Mouse (Mus musculus): ENCODE measurements around the gene Slc16a3.

DNA sequence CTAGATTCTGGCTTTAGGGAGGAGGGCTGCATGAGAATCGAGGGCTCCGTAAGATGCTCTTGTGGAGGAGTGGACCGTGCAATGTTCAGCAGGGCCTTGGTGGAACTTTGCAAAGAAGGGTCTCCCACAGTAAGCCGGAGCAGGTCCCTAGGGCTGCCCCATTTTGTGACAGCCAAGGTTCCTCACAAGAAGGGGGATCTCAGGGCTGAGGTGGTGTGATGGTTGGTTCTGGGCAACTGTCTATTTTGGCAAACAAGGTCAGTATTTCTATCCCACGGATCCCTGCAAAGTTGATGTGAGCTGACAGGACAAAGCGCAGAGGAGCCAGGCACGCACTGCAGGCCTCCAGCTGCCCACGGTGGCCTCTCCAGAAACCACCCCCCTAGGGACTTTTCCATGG lies 3.0 kb downstream of the Slc16a3 start:
- TF ChIP-seq POLR2A (IDR thresholded peaks at IDR 0.05; ENCODE audit: borderline replicate concordance, extremely low read depth, insufficient read depth, insufficient read length, poor library complexity, severe bottlenecking) (no peak), CTCF (IDR thresholded peaks at IDR 0.05; ENCODE audit: borderline replicate concordance, extremely low read depth, insufficient read depth, insufficient read length) (no peak)
